Mouse (Mus musculus): Measurements from ENCODE around the gene Whrn. TPM values are rescaled to one million over a fixed set of nuclear protein-coding genes. Genes with fewer than 3 reads are reported as not detected.

Whrn gene
- polyA plus RNA-seq (2012; rRNA removed), result 6.4 and 7.8 TPM in 2 replicates

DNA sequence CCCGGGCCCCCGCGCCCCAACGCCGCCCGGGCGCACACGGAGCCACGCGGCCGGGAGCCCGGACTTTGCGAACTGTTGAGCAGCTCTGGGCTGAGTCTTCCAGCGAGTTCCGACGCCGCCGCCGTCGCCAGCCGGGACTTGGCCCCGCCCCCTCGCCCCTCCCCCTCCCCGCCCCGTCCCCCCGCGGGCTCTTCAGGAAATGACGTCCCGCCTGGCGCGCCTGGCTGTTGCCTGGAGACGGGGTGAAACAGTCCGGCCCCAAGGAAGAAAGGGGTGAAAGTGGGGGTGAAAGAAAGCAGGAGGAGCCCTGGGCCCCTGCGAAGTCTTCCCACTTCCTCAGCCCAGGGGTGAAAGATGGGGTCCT is at the start of gene Whrn:
Gene Whrn, minus strand, starts transcription at position 77 of the 364 bp plus-strand sequence.
- Histone ChIP-seq H3K4me3 (replicated peaks; ENCODE audit: extremely low read depth, low read depth, low read length) (peak within 1 kb of the TSS; percentile 61), H3K4me1 (ENCODE audit: control insufficient read depth, insufficient read depth, low read length) (peaks cover 9% of the 10 kb centered on the region)
- peak; percentile 66 for DNase-seq
- TF ChIP-seq POLR2A (IDR thresholded peaks at IDR 0.05; ENCODE audit: borderline replicate concordance, extremely low read depth, low read depth, low read length) (0 out of 2 replicates have a peak, but pooled peaks have one; percentile 4), CTCF (IDR thresholded peaks at IDR 0.05; ENCODE audit: insufficient read depth, low read length) (no peak)
- 1% methylated on average over 34 of the region's 34 CpGs for WGBS

DNA sequence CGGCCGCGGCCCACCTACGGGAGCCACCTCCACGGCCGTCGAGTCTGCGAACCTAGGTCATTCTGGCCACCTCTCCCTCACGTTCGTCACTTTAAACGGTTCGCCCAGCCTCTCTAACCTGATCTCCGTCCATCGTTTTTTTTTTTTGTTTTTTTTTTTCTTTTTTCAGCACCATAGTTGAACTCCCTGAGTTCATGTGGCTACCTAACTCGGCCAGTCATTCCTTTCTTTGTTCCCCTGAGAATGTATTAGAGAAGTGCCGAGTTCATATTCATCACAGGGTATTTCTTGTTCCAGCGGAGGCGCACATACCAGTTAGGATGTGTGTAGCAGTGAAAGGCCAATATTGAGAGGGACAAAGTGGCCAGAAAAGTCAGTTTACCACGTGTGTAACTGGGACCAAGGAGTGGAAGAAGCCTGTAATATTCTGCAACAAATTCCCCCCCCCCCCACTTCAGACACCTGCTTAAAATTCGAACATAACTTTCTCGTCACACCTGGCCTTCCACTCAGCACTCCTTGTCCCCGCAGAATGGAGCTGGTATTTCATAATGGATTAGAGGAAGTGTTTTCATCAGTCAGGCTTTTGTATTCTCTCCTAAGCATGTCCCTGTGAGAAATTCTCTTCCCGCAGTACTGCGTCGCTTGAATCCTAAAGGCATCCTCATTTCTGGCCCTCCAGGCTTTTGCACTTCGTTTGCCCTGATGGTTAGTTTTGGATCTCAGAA is 49.6 kb upstream of the Whrn start:
- DNase-seq, result no peak
- WGBS, result 13% methylated on average over 26 of the region's 26 CpGs
- TF ChIP-seq POLR2A (IDR thresholded peaks at IDR 0.05; ENCODE audit: borderline replicate concordance, extremely low read depth, low read depth, low read length) (no peak), CTCF (IDR thresholded peaks at IDR 0.05; ENCODE audit: insufficient read depth, low read length) (no peak)
- Histone ChIP-seq H3K4me1 (ENCODE audit: control insufficient read depth, insufficient read depth, low read length) (peaks cover 23% of the 10 kb centered on the region), H3K4me3 (replicated peaks; ENCODE audit: extremely low read depth, low read depth, low read length) (peak overlapping the region; percentile 88)

DNA sequence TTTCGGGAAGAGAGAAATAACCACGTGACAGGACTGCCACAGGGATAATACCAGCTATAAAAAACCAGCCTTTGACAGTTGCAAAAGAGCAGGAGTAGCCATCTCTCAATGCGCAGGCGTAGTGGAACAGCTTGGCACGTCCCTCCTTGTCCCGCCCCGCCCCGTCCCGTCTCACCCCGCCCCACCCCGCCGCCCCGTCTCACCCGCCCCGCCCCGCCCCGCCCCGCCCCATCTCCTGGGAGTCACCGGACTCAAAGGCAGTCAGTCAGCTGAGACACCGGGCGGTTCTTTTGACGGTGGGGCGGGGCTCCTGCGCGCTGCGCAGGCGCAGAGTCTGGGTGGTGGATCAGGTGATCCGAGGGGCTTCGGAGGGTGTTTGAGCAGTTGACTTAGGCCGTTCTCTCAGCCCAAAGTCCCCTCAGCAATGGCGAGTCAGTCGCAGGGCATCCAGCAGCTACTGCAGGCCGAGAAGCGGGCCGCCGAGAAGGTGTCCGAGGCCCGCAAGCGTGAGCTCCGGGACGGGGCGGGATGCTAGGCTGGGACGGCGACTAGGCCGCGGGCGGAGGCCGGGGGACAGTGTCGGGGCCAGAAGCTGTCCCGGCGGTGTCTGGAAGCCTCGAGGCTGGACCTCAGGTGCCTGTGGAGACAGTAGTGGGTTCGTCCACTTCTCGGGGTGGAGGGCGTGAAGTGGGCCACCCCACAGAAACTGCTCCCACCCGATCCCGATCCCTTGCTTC is 48.9 kb upstream of the Whrn start, which contains the start of gene Atp6v1g1:
Gene Atp6v1g1, plus strand, starts transcription at position 279 of the 737 bp plus-strand sequence.
- 2% methylated on average over 56 of the region's 57 CpGs for WGBS
- TF ChIP-seq POLR2A (IDR thresholded peaks at IDR 0.05; ENCODE audit: borderline replicate concordance, extremely low read depth, low read depth, low read length) (peak; percentile 80; the same call in 1 of the 2 replicates), CTCF (IDR thresholded peaks at IDR 0.05; ENCODE audit: insufficient read depth, low read length) (no peak)
- Histone ChIP-seq H3K4me1 (ENCODE audit: control insufficient read depth, insufficient read depth, low read length) (peaks cover 23% of the 10 kb centered on the region), H3K4me3 (replicated peaks; ENCODE audit: extremely low read depth, low read depth, low read length) (peak within 1 kb of the TSS; percentile 88)
- peak; percentile 95 for DNase-seq

DNA sequence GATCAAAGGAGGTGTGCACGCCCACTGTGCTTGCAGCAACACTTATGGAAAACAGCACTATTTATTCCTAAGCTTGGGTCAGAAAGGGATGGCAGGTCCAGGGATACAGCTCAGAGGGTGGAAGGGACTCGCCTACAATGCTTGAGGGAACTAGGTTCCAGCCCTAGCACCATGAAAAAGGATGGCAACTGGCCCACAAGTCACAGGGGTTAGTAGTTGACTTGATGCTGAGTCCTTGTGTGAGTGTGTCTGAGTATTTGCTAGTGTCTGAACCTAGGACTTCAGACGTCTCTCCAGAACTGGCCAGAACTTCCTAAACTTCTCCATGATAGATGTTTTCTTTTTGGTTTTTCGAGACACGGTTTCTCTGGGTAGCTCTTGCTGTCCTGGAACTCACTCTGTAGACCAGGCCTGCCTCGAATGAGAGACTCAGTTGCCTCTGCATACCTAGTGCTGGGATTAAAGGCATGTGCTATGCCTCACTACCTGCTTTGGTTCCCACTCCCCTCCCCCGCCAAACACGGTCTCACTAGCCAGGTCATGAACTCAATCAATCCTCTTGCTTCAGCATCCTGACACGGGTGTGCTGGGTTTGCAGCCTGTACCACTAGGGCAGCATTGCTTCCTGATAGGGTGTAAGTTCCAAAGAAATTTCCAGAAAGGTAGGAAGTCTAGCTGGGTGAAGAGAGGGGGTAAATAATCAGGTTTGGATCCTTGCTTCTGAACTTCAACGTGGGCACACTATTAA is 48.1 kb upstream of the Whrn start:
- peak overlapping the region; percentile 12 for H3K4me3 ChIP-seq (replicated peaks; ENCODE audit: extremely low read depth, low read depth, low read length)
- WGBS, result 53% methylated on average over 10 of the region's 10 CpGs
- no peak for TF ChIP-seq POLR2A (IDR thresholded peaks at IDR 0.05; ENCODE audit: borderline replicate concordance, extremely low read depth, low read depth, low read length)
- H3K4me1 ChIP-seq (ENCODE audit: control insufficient read depth, insufficient read depth, low read length), result peaks cover 23% of the 10 kb centered on the region
- DNase-seq, result no peak

DNA sequence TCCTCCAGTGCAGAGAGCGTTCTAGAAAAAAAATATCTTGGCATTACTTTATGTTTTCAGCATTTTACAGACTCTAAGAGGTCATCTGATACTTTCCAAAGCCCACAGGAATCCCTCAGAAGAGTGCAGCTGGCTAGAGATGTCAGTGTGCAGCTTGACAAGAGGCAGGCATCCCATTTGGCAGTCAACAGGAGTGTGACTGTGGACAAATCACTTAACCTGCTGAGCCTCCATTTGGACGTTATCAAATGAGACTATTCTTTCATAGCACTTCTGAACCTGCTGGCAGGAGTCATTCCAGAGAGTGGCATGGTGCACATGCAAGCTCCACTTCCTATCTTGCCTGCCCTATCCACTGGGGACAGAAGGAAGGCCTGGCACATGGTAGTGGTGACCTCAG is 46.4 kb upstream of the Whrn start:
- 43% methylated on average over 2 of the region's 2 CpGs for whole genome bisulfite sequencing
- Histone ChIP-seq H3K4me3 (replicated peaks; ENCODE audit: extremely low read depth, low read depth, low read length) (no peak overlapping the region), H3K4me1 (ENCODE audit: control insufficient read depth, insufficient read depth, low read length) (peaks cover 18% of the 10 kb centered on the region)
- DNase-seq, result no peak
- TF ChIP-seq CTCF (IDR thresholded peaks at IDR 0.05; ENCODE audit: insufficient read depth, low read length) (no peak), POLR2A (IDR thresholded peaks at IDR 0.05; ENCODE audit: borderline replicate concordance, extremely low read depth, low read depth, low read length) (no peak)

DNA sequence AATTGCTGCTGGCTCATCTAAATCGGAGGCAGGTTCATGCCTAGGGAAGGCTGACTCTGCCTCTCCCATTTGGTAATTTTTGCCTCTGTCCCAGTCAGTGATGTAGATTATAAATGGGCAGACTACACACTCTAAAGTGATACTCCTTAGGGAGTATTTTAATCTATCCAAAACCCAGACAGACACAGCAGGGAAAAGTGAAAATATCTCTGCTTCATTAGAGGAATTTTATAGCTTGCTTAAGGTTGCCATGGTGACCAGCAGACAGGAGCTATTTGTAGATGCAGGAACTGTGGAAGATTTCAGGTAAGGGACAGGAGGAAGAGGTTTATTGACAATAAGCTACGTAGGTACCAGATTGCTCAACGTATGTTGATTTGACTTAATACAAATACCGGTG is 41.8 kb upstream of the Whrn start:
- WGBS, result 78% methylated on average over 4 of the region's 4 CpGs
- Histone ChIP-seq H3K4me3 (replicated peaks; ENCODE audit: extremely low read depth, low read depth, low read length) (no peak overlapping the region), H3K4me1 (ENCODE audit: control insufficient read depth, insufficient read depth, low read length) (no peaks in the 10 kb centered on the region)
- TF ChIP-seq POLR2A (IDR thresholded peaks at IDR 0.05; ENCODE audit: borderline replicate concordance, extremely low read depth, low read depth, low read length) (no peak), CTCF (IDR thresholded peaks at IDR 0.05; ENCODE audit: insufficient read depth, low read length) (no peak)
- no peak for DNase-seq

DNA sequence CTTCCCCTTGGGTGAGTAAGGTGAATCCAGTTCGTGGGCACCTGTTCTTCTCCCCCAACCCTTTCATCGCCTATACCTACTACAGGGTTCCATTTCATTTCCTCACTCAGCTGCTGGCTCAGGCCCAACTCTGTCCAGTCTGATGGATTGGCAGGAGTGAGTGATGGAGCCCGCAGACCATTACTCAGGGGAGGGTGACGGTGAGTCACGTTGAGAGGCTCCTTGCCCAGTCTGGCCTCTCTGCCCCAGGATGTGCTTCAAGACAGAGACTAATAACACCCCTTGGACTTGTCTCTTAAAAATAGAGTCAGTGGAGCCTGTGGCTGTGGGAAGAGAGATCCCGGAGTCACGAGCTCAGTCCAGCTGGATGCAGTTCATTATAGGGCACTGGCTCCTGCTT is 34.6 kb upstream of the Whrn start:
- H3K4me3 ChIP-seq (replicated peaks; ENCODE audit: extremely low read depth, low read depth, low read length), result no peak overlapping the region
- no peak for DNase-seq
- TF ChIP-seq CTCF (IDR thresholded peaks at IDR 0.05; ENCODE audit: insufficient read depth, low read length) (no peak), POLR2A (IDR thresholded peaks at IDR 0.05; ENCODE audit: borderline replicate concordance, extremely low read depth, low read depth, low read length) (no peak)
- 61% methylated on average over 7 of the region's 7 CpGs for WGBS
- H3K4me1 ChIP-seq (ENCODE audit: control insufficient read depth, insufficient read depth, low read length), result no peaks in the 10 kb centered on the region

DNA sequence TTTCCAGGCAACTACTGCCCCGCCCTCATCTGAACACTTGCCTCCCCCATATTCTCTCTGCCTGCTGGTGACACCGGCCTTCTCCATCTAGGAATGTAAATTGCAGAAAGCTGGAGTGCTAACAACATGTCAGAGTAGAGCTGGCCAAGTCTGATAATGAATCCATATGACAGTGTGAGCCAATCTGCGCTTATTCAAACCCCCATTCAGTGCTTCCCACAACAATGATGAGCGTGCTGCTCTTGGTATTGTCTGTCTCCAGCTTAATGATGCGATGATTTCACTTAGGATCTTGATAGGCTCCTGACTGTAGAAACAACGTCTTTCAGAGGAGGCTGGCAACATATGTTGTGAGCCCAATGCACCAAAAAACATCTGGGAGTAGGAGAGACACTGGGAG is 33.2 kb upstream of the Whrn start:
- no peaks in the 10 kb centered on the region for H3K4me1 ChIP-seq (ENCODE audit: control insufficient read depth, insufficient read depth, low read length)
- 72% methylated on average over 6 of the region's 6 CpGs for WGBS
- no peak for DNase-seq
- no peak overlapping the region for H3K4me3 ChIP-seq (replicated peaks; ENCODE audit: extremely low read depth, low read depth, low read length)
- TF ChIP-seq CTCF (IDR thresholded peaks at IDR 0.05; ENCODE audit: insufficient read depth, low read length) (no peak), POLR2A (IDR thresholded peaks at IDR 0.05; ENCODE audit: borderline replicate concordance, extremely low read depth, low read depth, low read length) (no peak)

DNA sequence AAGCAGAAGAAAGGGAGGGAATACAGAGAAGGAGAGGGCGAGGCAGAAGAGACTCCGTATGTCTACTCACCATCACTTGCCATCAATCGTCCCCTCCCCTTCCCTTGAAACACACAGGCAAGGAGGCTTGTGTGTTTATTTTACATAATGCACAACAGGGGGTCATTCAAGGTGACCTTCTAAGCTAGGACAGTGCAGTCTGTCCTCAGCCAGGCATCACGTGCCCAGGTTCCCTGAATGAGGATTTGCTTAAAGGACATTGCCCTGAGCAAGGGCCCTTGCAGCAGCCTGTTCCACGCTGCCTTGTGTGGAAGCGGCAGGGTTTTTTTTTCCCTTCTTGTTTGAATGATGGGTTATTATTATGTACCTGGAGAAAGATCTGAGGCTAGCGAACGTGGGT is 29.7 kb upstream of the Whrn start:
- WGBS, result 81% methylated on average over 8 of the region's 8 CpGs
- Histone ChIP-seq H3K4me1 (ENCODE audit: control insufficient read depth, insufficient read depth, low read length) (no peaks in the 10 kb centered on the region), H3K4me3 (replicated peaks; ENCODE audit: extremely low read depth, low read depth, low read length) (no peak overlapping the region)
- DNase-seq, result no peak
- TF ChIP-seq CTCF (IDR thresholded peaks at IDR 0.05; ENCODE audit: insufficient read depth, low read length), result no peak
- no peak for TF ChIP-seq POLR2A (IDR thresholded peaks at IDR 0.05; ENCODE audit: borderline replicate concordance, extremely low read depth, low read depth, low read length)
